Mouse (Mus musculus) retina, adult 2 months (tissue): ENCODE measurements at regions not wholly inside any gene's neighbourhood (a gene's known extent, or its start where the extent isn't known, plus 50 kb on each side); places are given as distances from the start of the nearest gene placed in this dataset.

ENCODE experiments used
- DNase-seq: peaks from one replicate; pipeline ENCODE4 v3.0.0-alpha.2; 2012; ENCODE audit warnings: low read depth, low spot score

DNA sequence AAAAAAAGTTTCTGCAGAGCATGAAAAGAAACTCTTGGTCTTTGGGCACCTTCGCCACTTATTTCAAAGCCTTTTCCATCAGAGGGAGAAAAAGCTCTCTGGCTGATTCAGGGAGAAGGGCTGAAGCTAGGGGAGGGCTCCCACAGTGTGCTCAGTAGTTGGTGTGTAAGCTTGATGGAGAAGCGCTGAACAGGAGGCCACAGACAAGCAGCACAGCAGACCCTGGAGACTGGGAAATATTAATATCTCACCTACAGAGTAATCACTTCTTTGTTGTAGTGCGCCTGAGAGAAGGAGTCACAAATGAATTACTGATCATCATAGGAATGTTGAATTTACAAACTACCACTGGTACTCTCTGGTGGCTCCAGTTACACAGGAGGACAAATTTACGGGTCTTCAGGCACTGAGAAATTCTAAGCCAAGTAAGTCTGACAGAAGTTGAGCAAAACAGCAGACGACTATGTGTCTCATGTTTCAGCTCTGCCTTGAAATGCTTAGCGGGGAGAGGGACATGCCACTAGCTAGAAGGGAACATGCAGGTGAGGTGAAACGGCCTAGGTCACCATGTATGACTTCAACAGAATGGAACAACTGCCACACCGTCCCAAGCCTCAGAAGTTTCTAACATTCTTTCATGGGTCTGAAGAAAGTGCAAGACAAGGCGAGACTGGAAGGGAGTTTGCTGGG, 350.9 kb upstream of the Map3k7 start:
- DNase-seq: no peak

DNA sequence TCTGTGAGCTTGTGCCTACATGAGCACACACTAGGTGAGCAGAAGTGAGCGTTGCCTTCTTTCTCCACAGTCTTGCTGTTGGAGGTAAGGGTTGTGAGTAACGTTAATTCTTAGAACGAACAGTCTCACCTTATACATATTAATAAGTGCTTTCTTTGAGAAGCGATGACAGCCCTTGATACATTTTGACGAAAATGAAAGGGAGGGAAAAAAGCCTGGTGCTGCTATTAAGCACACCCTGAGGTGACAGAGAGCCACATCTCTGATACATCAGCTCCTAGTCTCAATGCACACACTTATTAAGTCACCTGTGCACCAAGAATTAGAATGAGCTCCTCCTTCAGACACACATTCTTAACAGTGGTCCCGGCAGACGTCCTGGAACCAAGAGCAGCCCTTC, 346.3 kb upstream of the Map3k7 start:
- no peak for DNase-seq

DNA sequence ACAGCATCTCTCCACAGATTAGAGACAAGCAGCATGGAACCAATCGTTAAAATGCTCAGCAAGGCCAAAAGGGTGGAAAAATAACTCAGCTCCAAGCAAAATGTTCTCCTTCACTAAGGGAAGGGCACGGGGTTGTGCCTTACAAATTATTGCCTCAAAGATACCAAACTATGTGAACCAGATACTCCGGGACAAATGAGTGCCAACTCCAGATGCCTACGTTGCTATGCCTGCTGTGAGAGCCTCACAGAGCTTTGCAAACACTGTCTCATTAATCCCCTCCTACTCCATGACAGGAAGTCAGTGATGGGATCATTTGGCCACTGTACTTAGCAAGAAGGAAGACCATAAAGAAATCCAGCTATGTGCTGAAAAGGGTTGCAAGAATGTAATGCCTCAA, 345.9 kb upstream of the Map3k7 start:
- no peak for DNase-seq

DNA sequence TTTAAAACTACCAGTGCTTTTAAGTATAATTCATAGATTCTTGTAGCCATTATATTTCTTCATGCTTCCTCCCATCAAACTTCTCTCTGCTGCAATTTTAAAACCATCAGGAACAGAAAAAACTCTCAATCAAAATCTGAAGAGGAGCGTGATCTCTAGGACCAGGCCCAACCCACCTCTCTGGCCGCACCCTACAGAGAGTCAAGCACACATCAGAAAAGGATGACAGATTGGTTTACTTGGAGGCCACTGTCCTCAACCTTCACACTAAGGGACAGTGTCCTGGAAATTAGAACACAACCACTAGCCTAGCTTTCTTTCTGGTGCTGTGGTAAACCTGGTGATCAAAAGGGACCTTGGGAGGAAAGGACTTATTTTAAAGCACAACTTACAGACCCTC, 342.7 kb upstream of the Map3k7 start:
- no peak for DNase-seq

GRCm38 (mm10) chr4:31627053-31627452, 336.8 kb upstream of the Map3k7 start:
- DNase-seq: no peak

DNA sequence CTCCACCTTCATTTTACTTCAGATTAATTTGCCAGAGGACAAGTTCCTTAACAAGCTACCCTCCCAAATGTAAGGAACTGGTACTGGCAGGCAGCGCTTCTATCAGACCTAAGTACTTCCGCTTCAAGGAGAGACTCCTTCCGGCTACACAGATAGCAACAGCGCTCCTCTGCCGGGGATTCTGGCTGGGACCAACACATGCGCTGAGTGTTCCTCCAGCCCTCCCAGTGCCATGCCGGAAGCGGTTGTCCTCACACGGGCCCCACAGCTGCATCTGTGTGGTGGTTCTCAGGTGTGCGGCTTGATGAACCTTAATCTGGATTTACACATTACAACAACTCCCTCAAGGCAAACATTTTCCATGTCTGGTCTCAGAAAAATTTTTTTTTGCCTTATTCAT, 336.1 kb upstream of the Map3k7 start:
- DNase-seq: no peak

DNA sequence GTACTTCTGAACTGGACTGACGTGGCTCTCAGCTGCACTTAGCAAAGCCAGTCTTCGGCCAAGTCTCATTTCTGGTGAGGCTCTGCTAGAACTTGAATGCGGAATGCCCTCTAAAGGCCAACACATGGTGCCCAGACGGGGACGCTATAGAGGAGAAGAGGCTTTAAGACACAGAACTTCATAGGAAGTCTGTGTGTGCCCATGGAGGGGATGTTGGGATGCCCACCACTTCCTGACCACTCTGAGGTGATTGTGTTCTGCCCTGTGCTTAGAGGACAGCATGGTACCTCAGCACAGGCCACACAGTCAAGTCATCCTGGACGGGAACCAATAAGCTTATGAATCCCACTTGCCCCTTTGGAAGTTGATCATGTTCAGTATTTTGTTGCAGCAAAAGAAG, 325.3 kb upstream of the Map3k7 start:
- DNase-seq: no peak

DNA sequence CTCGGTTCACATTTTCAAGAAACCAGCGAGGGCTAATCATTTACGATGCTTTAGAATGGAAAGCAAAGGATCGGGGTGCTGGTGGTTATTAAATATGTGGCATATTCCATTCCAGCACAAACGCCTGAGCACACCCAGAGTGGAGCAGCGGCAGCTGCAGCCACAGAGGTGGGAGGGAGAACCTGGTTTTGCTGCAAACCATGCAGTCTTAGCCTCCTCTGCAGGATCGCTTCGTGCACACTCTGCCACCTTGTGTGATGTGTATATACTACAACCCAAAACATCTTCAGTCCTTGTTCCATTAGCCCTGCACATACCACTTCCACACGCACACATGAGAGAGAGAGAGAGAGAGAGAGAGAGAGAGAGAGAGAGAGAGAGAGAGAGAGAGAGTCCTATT, 321.7 kb upstream of the Map3k7 start:
- DNase-seq: no peak

GRCm38 (mm10) chr4:31642593-31643290, 321.2 kb upstream of the Map3k7 start:
- DNase-seq: no peak

DNA sequence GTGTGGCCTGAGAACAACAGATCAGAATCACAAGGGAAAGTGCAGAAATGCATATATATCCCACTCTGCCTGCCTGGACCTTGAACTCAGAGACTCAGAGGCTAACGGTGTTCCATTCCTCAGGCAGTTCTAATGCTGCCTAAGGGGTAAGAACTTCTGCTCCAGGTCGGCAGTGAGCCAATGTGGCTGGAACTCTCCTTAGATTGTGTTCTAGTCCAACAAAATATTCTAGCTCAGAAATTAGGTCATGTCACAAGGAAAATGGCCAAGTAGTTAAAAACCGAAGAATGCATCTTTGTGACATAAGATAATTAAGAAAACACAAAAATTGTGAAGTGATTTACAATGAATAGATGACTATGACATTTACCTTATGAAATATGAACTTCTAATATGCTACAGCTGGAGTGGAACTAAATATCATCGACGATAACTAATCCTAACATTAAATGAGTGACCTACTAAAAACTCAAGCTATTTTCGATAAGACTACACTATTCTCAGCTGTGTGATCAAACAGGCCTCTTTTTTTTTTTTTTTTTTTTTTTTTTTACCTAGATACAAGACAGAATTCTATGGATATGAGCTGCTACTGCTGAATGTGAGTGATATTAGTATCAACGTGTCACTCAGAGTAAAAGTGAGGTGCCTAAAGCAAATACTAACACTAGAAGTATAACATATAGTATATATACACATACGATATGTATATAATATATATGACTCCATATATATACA, 315.1 kb upstream of the Map3k7 start:
- DNase-seq: no peak

GRCm38 (mm10) chr4:31655364-31656106, 308.4 kb upstream of the Map3k7 start:
- DNase-seq: no peak

- DNase-seq: no peak
Observed at GRCm38 (mm10) chr4:31656111-31656510, 307.8 kb upstream of the Map3k7 start.

- DNase-seq: no peak
Observed at GRCm38 (mm10) chr4:31658820-31659219, 305.1 kb upstream of the Map3k7 start.

DNA sequence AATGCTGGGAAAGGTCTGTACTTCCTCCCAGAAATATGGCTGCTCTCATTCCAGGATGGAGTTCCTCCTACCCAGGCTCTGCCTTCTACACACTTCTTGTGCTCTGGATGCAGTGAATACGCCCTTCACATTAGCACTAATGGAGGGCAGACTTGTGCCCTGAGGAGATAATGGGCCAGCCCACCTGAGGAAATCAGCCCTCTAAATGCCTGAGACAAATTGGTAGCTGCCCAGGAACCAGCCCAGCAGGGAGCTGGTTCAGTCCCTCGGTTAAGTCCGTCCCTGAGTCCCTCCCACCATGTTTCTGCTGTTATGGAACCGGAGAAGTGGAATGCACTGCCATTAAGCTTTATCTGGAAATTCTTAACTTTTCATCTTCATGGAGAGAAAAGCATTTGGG, 303.0 kb upstream of the Map3k7 start:
- no peak for DNase-seq

GRCm38 (mm10) chr4:31671530-31672170, 292.2 kb upstream of the Map3k7 start:
- no peak for DNase-seq

- DNase-seq: no peak
Observed at GRCm38 (mm10) chr4:31672171-31672841, 291.6 kb upstream of the Map3k7 start.

GRCm38 (mm10) chr4:31672842-31673171, 291.1 kb upstream of the Map3k7 start:
- DNase-seq: no peak

DNA sequence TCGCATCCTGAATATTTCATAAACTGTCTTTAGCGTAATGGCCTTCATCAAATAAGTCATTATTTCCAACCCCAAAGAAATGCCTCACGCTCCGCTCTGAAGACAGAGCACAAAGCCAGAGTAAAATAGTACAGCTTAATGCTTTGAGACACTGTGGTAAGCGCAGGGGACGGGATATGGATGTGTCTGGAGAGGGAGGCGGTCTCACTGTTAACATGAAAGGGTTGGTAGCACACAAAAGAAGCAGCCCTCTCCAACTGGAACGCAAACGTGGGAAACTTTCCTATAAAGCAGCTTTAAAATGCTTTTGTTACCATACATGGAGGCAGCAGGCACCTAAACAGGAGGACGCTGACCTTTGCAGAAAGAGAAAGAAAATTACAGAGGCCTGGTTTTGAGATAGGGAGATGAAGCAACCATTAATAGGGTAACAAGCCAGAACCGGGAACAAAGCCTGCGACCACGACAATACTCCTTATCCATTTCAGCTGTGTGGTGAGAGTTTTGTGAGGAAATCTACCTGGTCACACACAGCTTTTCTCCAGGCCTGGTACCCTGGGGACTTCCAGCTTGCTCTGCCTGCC, 284.8 kb upstream of the Map3k7 start:
- no peak for DNase-seq

DNA sequence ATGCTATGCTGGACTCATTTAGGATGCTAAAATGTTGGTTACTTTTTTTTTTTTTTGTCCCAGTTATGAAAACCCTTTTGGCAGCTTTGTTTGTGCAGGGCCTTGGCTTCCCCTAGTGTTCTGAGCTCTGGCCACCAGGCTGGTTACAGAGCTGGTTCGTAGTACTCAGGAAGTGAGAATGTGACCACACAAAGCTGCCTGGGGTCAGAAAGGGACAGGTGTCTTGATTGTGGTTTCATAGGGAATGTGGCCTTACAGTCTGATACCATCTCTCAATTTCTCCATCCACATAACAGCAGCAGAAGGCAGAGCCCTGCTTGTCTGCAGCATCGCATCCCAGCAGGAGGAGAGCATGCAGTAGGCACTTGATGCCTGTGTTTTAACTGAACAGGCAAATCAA, 282.9 kb upstream of the Map3k7 start:
- no peak for DNase-seq

DNA sequence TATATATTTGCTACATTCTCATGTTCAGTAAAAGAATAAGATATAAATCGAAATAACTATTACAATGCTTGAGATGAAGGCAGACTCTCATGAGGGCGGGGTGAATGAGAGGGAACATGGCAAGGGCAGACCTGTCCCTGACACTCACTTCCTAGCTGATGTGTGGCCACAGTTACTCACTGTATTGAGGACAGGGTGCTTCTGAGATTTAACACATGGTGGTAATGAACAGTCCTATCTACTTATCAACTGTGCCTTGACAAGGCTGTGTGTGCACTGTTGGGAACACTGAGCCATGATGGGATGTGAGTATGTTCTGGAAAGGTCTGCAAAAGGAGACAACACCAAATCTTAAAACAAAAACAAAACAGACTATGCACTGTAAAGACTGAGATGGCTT, 274.8 kb upstream of the Map3k7 start:
- DNase-seq: no peak
